Mouse (Mus musculus): ENCODE measurements around the gene Zbed3.
"Not testable (repeated sequence)": the region's sequence is repeated elsewhere in the genome, so short reads cannot be mapped to it uniquely, and the experiment has no call there.

Gene Zbed3

DNA sequence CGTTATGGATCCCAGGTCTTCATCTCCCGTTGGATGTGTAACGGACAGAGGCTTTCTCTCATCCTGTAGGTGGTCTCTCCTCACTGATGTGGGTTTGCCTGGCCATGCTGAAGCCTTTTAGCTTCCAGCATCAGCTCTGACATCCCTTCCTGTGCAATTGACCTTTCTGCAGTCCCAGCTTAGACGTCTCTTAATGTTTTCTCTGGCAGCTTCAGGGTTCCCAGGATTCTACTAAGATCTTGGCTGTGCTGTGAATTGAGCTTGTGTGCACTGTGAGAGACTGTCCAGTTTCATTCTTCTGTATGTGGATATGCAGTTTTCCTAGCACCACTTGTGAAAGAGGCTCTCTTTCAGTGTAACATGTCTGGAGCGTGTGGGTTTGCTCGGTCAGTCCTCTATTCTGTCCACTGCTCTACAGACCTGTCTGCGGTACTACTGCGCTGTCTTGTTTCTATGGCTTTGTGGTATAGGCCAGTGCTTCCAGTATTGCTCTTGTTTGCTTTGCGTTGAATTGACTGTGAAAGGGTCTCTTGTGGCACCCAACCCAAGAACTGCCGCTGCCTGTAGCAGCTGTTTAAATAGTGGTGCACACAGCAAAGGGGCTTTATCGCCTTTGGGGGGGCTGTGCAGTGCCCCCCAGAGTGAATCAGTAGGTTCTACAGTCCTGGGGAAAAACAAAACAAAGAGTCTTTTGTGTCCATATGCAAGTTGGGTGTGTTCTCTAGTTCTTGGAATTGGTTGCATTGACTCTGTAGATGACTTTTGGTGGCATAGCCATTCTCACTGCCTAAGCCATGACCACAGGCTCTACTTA, 8.9 kb downstream of the Zbed3 start:
- no peak for DNase-seq (ENCODE audit: low spot score in 2 of 2)

DNA sequence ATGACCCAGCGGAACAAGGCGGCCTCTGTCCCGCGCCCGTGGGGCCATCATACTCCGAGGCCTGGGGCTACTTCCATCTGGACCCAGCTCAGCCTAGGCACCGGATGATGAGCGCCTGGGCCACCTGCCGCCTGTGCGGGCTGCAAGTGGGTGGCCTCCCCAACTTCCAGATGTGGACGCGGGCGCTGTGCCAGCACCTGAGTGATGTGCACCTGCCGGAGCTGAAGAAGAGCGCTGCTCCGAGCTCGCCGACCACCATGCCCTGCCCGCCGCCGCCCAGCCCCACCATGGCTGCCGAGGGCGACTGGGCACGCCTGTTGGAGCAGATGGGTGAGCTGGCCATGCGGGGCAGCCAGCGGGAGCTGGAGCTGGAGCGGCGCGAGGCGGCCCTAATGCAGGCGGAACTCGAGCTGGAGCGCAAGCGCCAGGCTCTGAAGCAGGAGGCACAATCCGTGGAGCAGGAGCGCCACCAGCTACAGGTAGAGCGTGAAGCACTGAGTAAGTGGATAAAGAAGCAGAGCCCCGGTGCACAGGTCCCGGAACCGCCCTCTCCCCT, 12.8 kb downstream of the Zbed3 start:
- no peak for DNase-seq (ENCODE audit: low spot score in 2 of 2)

DNA sequence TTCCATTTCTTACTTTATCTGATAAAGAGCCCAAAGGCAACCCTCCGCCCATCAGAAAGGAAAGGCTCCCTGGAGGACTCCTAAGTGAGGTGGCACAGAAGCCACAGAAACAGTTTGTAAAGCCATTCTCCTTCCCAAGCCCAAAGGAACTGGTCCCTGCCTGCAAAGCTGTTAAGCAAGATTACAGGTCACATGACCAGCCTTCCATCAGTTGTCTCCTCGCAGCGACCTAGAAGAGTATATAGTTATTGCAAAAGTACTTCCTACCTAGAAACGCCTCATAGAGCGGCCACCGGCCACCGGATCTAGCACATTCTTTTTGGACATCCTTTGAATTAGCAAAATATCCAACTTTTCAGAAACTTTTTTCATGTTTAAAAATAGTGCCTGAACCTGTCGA, 20.1 kb downstream of the Zbed3 start:
- no peak for DNase-seq (ENCODE audit: low spot score in 2 of 2)

DNA sequence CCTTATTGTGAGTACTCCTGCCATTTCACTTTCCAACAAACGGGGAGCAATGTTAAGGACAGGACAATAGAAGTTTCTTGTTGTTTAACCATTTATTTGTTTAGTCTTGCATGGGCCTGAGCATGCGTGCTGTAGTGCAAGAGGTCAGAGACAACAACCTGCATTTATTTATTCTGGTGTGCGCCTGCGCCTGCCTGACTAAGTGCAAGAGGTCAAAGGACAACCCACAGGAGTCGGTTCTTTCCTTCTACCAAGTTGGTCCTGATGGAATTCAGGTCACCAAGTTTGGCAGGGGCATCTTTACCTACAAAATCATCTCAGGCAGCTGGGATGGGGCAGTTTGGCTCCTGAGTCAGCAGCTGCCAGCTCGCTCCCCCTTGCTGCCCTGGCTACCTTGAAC, 22.5 kb downstream of the Zbed3 start:
- no peak for DNase-seq (ENCODE audit: low spot score in 2 of 2)

DNA sequence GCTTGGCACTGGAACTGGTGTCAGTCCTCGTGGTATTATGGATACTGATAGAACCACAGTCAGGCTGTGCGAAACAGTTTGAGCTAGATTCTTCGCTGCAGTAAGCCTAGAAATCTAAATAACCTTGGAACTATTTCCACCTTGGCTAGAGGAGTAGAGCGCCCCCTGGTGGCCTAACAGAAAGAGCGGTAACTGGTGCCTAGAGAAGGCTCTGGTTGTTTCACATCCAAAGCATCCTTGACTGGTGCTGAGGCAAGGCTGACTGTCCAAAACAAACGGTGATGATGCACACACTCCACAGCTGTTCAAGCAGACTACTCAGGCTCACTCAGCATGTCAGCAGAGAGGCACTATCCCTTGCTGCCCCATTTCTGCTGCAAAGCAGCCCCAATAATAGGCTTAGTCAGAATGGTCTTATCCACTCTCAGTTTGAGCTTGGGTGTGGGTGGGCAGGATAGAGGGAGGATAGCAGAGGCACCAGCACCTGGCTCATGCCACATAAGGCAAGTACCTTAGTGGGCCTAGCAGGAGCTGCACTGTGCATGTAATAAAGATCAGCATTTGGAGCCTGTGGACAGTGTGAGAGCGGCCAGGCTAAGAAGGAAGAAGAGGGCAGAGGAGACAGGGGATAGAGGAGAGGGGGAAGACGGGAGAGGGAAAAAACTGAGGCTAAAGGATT, 23.7 kb downstream of the Zbed3 start:
- peak; percentile 61 to 79 for DNase-seq (ENCODE audit: low spot score in 2 of 2)

DNA sequence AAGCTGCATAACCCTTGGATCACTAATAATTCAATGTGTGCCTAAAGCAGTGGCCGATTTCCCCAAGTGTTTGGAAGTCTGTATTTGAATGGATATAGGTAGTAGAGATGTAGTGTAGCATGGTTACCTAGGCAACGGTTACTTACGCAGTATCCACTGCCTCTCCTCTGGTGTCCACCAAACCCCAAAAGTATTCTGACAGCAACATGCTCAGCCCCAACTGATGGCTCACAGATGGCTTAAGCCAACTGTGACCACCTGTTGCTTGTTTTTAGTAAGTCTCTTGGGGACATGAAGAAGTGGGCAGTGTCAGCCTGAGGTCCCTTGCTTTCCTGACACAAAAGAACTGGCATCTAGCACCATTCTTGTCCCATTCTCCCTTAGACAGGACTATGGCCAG, 25.1 kb downstream of the Zbed3 start:
- DNase-seq (ENCODE audit: low spot score in 2 of 2), result no peak

DNA sequence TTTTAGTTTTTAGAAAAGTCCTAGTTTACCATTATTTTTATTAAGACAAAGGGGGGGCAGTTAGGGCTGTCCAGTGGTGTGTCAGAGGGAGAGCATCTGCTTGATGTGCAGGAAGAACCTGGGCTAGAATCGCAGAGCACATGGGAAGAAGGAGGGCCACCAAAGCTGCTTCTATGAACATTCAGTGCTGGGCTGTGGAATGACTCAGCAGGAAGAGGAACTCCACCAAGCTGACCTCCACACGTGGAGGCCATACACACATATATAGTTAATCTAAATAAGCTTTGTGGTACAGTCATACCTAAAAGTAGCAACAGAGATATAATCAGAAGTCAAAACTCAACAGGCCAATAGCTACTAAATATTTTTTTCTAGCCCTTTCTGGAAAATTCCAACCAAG, 34.8 kb downstream of the Zbed3 start:
- no peak for DNase-seq (ENCODE audit: low spot score in 2 of 2)

DNA sequence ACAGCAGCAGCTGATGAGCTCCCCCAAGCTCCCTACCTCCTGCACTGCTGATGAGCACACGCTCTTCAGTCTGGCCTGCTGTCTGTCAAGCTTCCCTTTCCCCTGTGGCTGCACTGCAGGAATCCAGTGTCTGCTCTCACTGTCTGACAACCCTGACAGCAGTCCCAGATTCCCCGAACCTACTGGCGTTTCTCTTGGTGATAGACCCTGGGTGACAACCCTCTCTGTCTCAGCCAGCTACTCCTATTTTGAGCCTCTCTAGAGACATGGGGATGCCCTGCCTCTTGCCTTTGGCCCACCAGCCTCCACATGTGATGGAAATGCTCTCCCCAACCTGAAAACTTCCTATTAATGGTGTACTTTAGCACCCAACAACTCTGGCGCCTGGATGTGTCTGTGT, 40.0 kb downstream of the Zbed3 start:
- DNase-seq (ENCODE audit: low spot score in 2 of 2), result no peak

DNA sequence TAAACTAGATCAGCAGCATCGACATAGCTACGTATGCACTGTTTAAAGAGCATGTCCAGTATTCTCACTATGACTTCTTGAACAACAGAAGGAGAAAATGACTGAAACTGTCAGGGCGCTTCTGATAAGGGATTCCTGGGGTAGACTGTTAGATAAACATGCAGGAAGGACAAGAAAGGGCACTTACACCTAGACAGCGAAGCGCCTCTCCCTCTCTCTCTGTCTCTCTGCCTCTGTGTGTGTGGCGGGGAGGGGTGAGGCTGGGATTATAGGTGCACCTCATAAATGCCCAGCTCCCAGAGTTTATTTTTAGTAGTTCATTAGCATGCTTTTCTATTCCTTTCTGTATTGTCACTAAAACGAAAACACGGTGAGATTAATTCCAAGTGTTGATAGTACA, 42.9 kb downstream of the Zbed3 start:
- DNase-seq (ENCODE audit: low spot score in 2 of 2), result no peak

DNA sequence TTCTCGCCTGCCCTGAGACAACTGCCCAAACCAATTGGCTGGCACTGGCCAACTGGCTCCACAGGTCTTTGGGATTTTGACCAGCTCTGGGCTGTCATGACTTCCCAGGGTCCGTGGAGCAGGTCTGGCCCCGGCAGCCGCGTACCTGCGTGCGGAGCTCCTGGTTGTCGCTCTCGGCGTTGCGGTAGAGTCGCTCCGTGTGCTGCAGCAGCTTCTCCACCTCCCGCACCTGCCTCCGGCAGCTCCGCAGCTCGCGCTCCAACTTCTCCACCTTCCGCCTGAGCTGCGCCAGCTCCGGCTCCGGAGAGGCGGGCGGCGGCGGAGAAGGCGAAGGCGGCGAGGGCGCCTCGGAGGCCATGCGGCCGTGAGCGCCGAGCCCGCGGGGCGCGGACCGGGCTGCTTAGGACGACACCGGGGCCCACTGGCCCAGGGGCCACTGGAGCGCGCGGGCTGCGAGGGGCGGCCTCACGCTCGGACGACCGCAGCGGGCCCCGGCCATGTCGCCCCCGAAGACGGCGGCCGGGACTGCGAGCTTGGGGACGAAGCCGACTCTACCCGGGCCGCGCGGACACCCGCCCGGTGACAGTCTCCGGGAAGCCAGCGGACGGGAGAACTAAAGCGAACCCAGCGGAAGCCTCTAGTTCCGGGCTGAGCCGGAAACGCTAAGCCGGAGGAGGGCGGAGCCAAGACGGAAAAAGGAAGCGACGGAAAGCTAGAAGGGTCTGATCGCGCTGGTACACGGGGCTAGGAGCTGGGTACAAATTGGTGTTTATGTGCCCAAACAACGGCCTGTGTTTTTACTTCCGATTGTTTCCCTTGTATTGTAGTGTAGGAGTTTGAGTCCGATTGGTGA, 51.5 kb downstream of the Zbed3 start, which contains the start of gene Aggf1:
Aggf1 (minus strand) TSS at position 652 of the 853 bp plus-strand sequence.
- peak; percentile 86 to 90 for DNase-seq (ENCODE audit: low spot score in 2 of 2)

DNA sequence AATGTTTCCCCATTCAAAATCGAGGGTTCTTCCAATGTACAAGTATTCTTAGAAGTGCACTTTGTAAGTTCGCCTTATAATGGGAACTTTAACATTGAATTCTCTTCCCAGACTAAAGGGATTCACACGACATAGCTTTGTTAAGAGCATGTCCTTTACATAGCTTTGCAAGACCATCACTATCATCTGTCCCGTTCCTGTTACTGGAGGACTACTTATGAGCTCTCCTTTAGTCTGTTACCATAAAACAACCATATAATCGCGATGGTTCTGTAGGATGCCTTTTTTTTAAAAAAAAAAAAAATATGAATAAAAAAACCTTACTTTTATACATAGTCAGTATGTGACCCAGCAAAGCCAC, 52.1 kb downstream of the Zbed3 start:
- DNase-seq (ENCODE audit: low spot score in 2 of 2), result no peak

DNA sequence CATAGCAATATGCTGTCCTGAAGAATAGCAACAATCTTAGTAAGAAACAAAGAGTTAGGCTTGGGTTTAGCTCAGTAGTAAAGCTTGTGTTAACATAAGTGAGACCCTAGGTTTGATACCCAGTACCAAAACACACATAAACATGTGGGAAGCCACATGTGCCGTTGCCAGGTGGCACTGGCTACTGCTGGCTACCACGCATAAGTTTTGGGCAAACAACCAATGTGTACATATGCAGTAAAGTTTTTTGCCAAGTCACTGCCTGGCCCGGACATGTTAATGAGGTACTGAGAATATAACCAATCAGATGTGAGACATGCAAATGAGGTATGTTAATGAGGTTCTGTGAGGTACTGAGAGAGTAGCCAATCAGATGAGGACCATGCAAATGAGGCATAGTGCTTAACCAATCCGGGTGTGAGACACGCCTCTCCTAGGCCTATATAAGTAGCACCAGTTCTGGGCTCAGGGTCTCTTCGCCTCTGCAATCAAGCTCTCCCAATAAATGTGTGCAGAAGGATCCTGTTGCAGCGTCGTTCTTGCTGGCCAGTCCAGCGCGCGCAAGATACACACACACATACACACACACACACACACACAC, 53.4 kb downstream of the Zbed3 start:
- DNase-seq (ENCODE audit: low spot score in 2 of 2), result not testable (repeated sequence)

DNA sequence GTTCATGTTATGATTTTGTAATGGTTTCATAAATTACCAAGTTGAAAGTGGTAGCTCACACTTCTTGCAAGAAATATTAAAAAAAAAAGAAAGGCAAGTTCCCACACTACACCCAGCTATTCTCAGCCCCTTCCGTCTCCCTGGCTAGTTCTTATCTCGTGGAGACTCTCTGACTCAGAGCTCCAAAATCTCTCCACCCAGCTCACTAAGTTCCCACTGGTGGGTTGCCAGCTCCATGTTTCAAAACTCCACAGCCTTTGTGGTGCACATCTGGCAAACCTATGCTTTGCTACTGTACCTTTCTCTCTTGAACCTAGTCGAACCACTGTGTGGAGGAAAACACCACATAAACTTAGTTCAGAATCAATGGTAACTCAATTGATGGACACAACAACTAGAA, 55.3 kb downstream of the Zbed3 start:
- no peak for DNase-seq (ENCODE audit: low spot score in 2 of 2)

DNA sequence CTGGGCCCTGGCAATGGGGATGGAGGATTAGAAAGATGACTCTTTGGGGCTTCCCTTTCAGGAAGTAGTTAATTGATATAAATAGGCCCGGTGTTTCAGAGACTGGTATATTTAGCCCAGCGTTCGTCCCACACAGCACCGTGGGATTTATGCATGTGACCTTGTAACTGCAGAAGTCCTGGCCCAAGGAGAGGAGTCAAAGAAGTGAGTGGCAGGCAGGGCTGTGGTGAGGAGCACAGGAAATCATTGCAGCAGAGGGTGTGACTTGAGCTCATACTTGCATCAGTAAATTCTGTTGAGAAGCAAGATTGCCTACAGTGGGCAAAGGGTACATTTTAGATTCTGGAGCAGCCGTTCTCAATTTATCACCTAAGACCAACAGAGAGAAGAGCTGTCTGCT, 59.0 kb downstream of the Zbed3 start:
- DNase-seq (ENCODE audit: low spot score in 2 of 2), result no peak
